Mouse (Mus musculus) cerebellum, adult 2 months (tissue): ENCODE measurements around the gene Armh1. TPM values are rescaled to one million over a fixed set of nuclear protein-coding genes. Genes with fewer than 3 reads are reported as not detected.

ENCODE experiments used
- DNase-seq, 2 experiments: peaks; one replicate each; pipeline ENCODE4 v3.0.0; 2021
- H3K27ac ChIP-seq: fragments of 200-500 bp; 2 replicates; pipeline ENCODE4 v1.5.1; 2012; ENCODE audit warnings: low read length, control low read depth, inconsistent platforms; ENCODE audit not compliant: insufficient read depth
- H3K27me3 ChIP-seq: fragments of 200-500 bp; 2 replicates; pipeline ENCODE4 v1.6.1; 2012; ENCODE audit warnings: inconsistent platforms, mild to moderate bottlenecking, low read length, moderate library complexity; ENCODE audit not compliant: control insufficient read depth, insufficient read depth
- H3K4me1 ChIP-seq: fragments of 200-500 bp; 2 replicates; pipeline ENCODE4 v1.6.1; 2011; ENCODE audit warnings: low read length; ENCODE audit not compliant: control insufficient read depth, insufficient read depth
- H3K4me3 ChIP-seq: fragments of 200-500 bp; replicated peaks from 2 replicates; pipeline ENCODE3; 2011; ENCODE audit warnings: mild to moderate bottlenecking, low read depth, low read length, control low read depth; ENCODE audit not compliant: insufficient read depth
- CTCF ChIP-seq: fragments of 200-500 bp; IDR thresholded peaks from 2 replicates; pipeline ENCODE4 v1.5.1; 2011; ENCODE audit warnings: low read depth, mild to moderate bottlenecking, control low read depth, low read length, moderate library complexity, borderline replicate concordance; ENCODE audit not compliant: insufficient read depth
- POLR2A ChIP-seq: fragments of 200-500 bp; IDR thresholded peaks from 2 replicates; pipeline ENCODE4 v1.6.1; 2011; ENCODE audit warnings: low read length, control low read depth, borderline replicate concordance; ENCODE audit not compliant: insufficient read depth
- WGBS: fragments of 180-500 bp; shearing (Covaris S2); methylation state at CpG from one replicate; pipeline ENCODE4 v1.1.7; 2018; 5-methylcytosine and 5-hydroxymethylcytosine counted together
- polyA plus RNA-seq: library from polyadenylated mRNA; depleted of rRNA; stranded (reverse); fragments of >200 nt; gene quantifications from 2 replicates; pipeline ENCODE4 v1.2.3, GENCODE M21; 2012

Armh1 gene
- polyA plus RNA-seq, 1 experiment: 0.67 TPM

- 42% methylated on average over 6 of the region's 6 CpGs for WGBS
- TF ChIP-seq CTCF (no peak), POLR2A (no peak)
- Histone ChIP-seq H3K4me1 (peaks cover 11% of the 10 kb centered on the region), H3K27ac (no peak overlapping the region), H3K4me3 (no peak overlapping the region), H3K27me3 (no peaks in the 10 kb centered on the region)
- no peak for DNase-seq
Measured at GRCm38 (mm10) chr4:117214250-117214649, 37.7 kb downstream of the Armh1 start.

- no peaks in the 10 kb centered on the region for H3K27me3 ChIP-seq
- peak; percentile 64; the same call in 1 of the 2 replicates for TF ChIP-seq CTCF
- no peak for TF ChIP-seq POLR2A
- peak; percentile 54 for DNase-seq
- peaks cover 11% of the 10 kb centered on the region for H3K4me1 ChIP-seq
- 11% methylated on average over 20 of the region's 20 CpGs for WGBS
- H3K4me3 ChIP-seq: no peak overlapping the region
- no peak overlapping the region for H3K27ac ChIP-seq
Measured at GRCm38 (mm10) chr4:117210147-117211074, 41.5 kb downstream of the Armh1 start.

GRCm38 (mm10) chr4:117209592-117209991 lies 42.3 kb downstream of the Armh1 start:
- Histone ChIP-seq H3K4me3 (no peak overlapping the region), H3K4me1 (peaks cover 11% of the 10 kb centered on the region), H3K27me3 (no peaks in the 10 kb centered on the region), H3K27ac (no peak overlapping the region)
- TF ChIP-seq POLR2A: no peak
- no peak for TF ChIP-seq CTCF
- no peak for DNase-seq
- 82% methylated on average over 6 of the region's 6 CpGs for WGBS

GRCm38 (mm10) chr4:117202992-117203354 lies 49.0 kb downstream of the Armh1 start:
- TF ChIP-seq POLR2A: no peak
- TF ChIP-seq CTCF: no peak
- WGBS: 76% methylated on average over 4 of the region's 4 CpGs
- Histone ChIP-seq H3K4me3 (no peak overlapping the region), H3K27me3 (no peaks in the 10 kb centered on the region), H3K27ac (no peak overlapping the region), H3K4me1 (no peaks in the 10 kb centered on the region)
- no peak for DNase-seq

GRCm38 (mm10) chr4:117202046-117202991 lies 49.6 kb downstream of the Armh1 start:
- Histone ChIP-seq H3K27ac (no peak overlapping the region), H3K4me1 (no peaks in the 10 kb centered on the region), H3K4me3 (peak overlapping the region; percentile 52), H3K27me3 (no peaks in the 10 kb centered on the region)
- TF ChIP-seq POLR2A (no peak), CTCF (peak; percentile 49; the same call in 1 of the 2 replicates)
- DNase-seq: peak in 1 of 2 experiments; percentile 52
- 3% methylated on average over 25 of the region's 25 CpGs for WGBS

- WGBS: 94% methylated on average over 14 of the region's 14 CpGs
- Histone ChIP-seq H3K4me3 (no peak overlapping the region), H3K4me1 (no peaks in the 10 kb centered on the region), H3K27ac (no peak overlapping the region), H3K27me3 (no peaks in the 10 kb centered on the region)
- TF ChIP-seq POLR2A: no peak
- TF ChIP-seq CTCF: no peak
- DNase-seq: no peak
Measured at GRCm38 (mm10) chr4:117191804-117192203, 60.1 kb downstream of the Armh1 start.

- TF ChIP-seq CTCF: no peak
- TF ChIP-seq POLR2A: no peak
Measured at GRCm38 (mm10) chr4:117190660-117191059, 61.3 kb downstream of the Armh1 start.

More at GRCm38 (mm10) chr4:117190660-117191059, 61.3 kb downstream of the Armh1 start:
- DNase-seq: no peak
- Histone ChIP-seq H3K4me1 (no peaks in the 10 kb centered on the region), H3K27me3 (no peaks in the 10 kb centered on the region), H3K4me3 (no peak overlapping the region), H3K27ac (no peak overlapping the region)
- WGBS: 85% methylated on average over 7 of the region's 7 CpGs
